Mouse (Mus musculus) A20 (cell line): ENCODE results near the gene Elmod3.

Experiments used
- DNase-seq: peaks from one replicate; pipeline ENCODE4 v3.0.0-alpha.2; 2011; ENCODE audit warnings: low read depth, low spot score

The Elmod3 gene

GRCm38 (mm10) chr6:72570644-72571397 lies 27.4 kb downstream of the Elmod3 start:
- no peak for DNase-seq

DNA sequence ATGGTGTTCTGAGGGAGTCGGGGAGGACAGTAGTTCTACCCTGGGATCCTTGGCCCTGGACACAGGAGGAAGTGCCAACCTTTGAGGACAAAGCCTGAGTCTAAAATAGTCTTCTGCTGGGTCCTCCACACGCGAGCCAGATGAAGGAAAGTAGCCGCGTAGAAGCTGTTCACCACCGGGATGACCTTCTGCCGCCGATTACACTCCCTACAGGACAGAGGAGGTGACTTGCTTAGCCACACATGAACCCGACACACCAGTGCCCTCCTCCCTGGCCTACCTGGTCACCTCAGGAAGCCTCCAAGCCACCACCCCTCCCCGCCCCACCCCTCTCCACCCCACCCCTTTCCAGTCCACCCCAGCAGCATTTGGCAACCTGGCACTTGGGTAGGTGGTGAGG lies 29.5 kb downstream of the Elmod3 start:
- DNase-seq = no peak

- no peak for DNase-seq
These were observed 30.7 kb downstream of the Elmod3 start for GRCm38 (mm10) chr6:72567508-72567907.

DNA sequence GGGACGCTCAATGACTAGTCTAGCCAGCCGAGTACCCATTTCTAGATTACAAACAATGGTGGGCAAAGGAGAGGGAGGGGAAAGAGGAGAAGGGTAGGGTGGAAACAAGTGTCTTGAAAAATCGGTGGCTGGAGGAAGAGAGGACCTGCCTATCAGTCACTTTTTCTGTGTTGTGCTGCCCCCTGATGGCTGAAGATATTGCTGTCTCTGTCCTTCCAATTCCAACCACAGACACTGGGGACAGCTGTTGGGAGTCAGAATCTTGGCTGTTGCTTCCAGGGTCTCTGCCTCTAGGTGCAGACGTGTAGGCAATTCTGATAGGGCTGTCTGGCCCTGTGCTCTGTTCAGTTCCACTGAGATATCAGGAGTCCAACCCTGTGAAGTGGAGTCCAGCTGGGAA lies 32.2 kb downstream of the Elmod3 start:
- peak; percentile 62 for DNase-seq

- DNase-seq = no peak
These were observed 32.7 kb downstream of the Elmod3 start for GRCm38 (mm10) chr6:72565506-72565905.

GRCm38 (mm10) chr6:72562894-72563293 lies 35.3 kb downstream of the Elmod3 start:
- DNase-seq = no peak

- no peak for DNase-seq
These were observed 35.7 kb downstream of the Elmod3 start for GRCm38 (mm10) chr6:72562486-72562885.

- no peak for DNase-seq
These were observed 37.4 kb downstream of the Elmod3 start for GRCm38 (mm10) chr6:72560801-72561200.

GRCm38 (mm10) chr6:72553079-72553412 lies 45.2 kb downstream of the Elmod3 start:
- DNase-seq = no peak

GRCm38 (mm10) chr6:72552171-72553078 lies 45.8 kb downstream of the Elmod3 start:
- DNase-seq = peak; percentile 69

DNA sequence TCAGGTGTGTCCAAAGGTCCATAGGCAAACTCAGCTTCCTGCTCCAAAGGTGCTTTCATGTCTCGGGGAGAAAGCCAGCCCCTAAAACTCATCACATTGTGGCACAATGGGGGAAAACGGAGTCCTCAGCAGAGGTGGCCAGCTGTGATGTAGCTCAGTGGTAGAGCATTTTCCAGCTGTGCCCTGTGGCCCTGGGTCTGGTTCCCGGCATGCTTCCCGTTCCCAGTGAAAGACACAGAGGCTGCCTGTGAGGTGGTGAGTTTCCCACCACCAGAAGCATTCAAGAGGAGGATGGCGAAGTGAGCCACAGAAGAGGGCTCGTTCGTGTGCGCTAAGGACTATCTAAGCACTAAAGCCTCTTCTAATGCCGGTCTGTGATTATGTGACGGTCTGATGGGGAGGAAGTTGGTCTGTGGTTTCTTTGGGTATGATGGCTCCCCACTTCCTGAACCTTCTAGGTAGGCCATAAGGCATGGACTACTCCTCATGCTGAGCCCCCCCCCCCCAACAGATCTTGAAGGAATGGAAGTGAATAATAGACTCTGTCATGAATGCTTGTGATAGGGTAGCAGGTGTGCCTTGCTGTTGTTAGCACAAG lies 47.6 kb downstream of the Elmod3 start:
- no peak for DNase-seq

GRCm38 (mm10) chr6:72550025-72550424 lies 48.2 kb downstream of the Elmod3 start:
- no peak for DNase-seq

DNA sequence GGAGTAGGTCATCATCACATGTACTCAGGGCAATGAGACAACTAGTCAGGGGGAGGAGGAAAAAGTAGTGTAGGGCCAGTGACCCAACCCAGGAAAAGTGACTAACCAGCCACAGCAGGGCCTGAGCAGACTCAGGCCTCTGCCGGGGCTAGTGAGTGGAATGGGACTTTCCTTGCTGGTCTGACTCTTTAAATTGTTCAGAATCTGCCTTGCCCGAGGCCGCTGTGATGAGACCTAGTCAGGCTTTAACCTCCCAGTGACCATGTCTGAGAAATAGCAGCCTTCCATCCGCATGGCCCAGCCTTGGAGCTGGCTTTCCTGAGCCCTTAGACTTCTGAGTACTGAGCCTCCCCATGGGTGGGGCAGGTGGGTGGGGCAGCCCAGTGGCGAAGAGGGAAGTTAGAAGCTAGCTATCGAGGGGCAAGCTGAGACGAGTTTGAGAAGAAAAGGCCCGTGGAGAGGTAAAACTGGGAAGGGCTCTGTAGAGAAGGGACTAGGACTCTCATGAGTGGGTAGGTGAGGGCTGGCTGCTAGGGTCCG lies 49.1 kb downstream of the Elmod3 start:
- no peak for DNase-seq

- no peak for DNase-seq
These were observed 50.4 kb downstream of the Elmod3 start for GRCm38 (mm10) chr6:72547862-72548261.

DNA sequence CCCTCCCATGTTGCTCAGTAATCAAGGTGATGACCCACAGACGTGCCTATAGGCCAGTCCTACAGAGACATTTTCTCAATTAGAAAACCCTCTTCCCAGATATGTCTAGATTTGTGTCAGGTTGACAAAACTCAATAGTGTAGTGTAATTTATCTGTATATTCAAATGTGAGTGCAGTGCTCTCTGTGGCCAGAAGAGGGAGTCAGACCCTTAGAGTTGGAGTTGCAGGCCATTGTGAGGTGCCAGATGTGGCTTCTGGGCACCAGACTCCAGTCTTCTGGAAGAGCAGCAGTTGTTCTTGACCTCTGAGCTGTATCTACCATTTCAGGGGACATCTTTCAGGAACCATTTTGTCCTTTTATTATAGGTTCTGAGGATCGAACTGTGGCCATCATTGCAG lies 51.1 kb downstream of the Elmod3 start:
- DNase-seq = no peak

- DNase-seq = no peak
These were observed 52.8 kb downstream of the Elmod3 start for GRCm38 (mm10) chr6:72545377-72545776.

DNA sequence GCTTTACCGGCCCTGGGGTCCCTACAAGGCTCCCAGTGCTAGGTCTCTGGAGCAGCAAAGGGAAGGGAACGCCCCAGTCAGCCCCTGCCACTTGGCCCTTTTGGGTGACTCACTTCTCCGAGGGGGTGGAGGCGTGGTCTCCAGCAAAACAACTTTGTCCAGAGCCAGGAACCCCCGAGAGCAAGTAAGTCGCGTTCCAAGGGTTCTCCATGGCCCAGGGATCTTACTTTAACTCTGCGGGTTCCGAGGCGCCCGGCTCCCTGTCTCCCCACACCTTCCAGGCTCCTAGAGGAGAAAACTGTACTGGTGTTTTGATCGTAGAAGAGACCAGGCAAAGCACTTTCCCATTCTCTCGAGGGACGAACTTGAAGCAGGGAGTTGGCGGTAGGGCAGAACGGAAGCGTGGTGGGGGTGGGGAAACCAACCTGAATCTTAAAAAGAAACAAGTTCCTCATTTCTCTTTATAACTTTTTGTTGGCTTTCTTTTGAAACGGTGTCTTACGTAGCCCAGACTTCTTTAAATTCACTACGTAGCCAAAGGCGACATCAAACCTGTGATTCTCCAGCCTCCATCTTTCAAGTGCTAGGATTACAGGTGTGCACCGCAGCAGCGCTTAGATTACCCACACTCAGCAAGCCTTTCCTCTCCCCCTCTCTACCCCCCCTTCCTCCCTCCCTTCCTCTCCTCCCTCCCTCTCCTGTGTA lies 53.8 kb downstream of the Elmod3 start, which contains the start of gene Capg:
Capg (plus strand) TSS at position 109 of the 705 bp plus-strand sequence.
- peak; percentile 67 for DNase-seq

DNA sequence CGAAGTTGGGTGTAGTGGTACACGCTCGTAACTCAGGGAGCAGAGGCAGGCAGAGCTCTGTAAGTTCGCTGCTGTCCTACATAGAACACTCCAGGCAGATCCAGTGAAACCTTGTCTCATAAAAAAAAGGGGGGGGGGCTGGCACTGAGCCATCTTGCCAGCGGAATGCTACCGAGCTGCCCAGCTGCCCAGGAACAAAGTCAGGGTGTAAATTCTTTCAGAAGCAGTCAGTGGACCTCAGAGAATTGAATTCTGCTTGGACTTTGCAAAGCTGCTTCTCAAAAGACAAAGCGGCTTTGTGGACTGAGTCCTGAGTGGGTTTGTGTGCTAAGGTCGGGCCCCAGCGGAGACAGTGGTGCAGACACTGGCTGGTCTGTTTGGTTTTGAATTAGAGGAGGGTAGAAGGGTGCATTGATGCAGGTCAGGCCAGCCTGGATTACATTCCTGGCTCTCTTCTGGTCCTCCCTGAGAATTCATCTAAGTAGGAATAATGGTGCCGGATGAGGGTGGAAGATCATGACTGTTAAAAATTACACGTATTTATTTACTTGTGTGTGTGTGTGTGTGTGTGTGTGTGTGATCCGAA lies 54.9 kb downstream of the Elmod3 start:
- no peak for DNase-seq

DNA sequence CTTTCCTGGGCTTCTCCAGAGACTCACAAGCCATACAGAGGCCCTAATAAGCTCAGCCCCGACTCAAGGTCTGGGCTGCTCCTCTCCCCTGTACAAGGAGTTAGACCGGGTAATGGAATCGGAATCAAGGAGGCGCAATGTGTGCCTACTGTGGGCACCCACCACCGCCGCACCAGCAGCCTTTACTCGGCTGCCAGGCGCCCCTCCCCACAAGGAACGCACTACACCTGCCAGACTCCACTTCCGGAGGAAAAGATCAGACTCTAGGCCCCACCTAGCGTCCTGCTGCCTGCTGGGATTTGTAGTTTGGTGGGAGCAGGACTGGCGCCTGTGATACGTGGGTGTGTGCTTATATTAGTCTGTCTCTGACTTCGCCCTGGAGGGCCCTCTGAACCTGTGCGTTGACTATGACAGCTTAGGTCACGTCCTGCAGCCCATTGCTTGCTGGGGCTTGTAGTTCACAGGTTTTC lies 59.6 kb downstream of the Elmod3 start:
- DNase-seq = peak; percentile 87

- no peak for DNase-seq
These were observed 60.2 kb downstream of the Elmod3 start for GRCm38 (mm10) chr6:72537998-72538500.

GRCm38 (mm10) chr6:72535165-72535564 lies 63.0 kb downstream of the Elmod3 start:
- DNase-seq = peak; percentile 74
